Mouse (Mus musculus) brain, embryonic 14.5 days (tissue): ENCODE measurements around the gene S100a3.

Experiments
- CTCF ChIP-seq: fragments of 200-500 bp; IDR thresholded peaks from 2 replicates; pipeline ENCODE4 v1.5.1; 2012; ENCODE audit warnings: inconsistent platforms, mild to moderate bottlenecking, moderate library complexity, borderline replicate concordance; ENCODE audit not compliant: insufficient read depth, insufficient read length; ENCODE audit errors: extremely low read depth
- POLR2A ChIP-seq: fragments of 200-500 bp; IDR thresholded peaks from 2 replicates; pipeline ENCODE4 v1.6.1; 2012; ENCODE audit warnings: mild to moderate bottlenecking, inconsistent platforms, borderline replicate concordance; ENCODE audit not compliant: poor library complexity, insufficient read depth, insufficient read length, severe bottlenecking; ENCODE audit errors: extremely low read depth

GRCm38 (mm10) chr3:90615911-90616310 is 55.5 kb downstream of the S100a3 start:
- TF ChIP-seq POLR2A (no peak), CTCF (no peak)
